Mouse (Mus musculus) midbrain, postnatal 0 days (tissue): ENCODE measurements around the gene Umad1. TPM values are rescaled to one million over a fixed set of nuclear protein-coding genes. Genes with fewer than 3 reads are reported as not detected.

Experiments
- ATAC-seq: fragments of 200-750 bp; cut with Nextera tagmentation; 2 replicates; pipeline ENCODE4 v1.8.0; 2017; ENCODE audit warnings: moderate number of reproducible peaks, mild to moderate bottlenecking, moderate TSS enrichment, moderate library complexity; ENCODE audit not compliant: low FRiP score
- DNase-seq: peaks from one replicate; pipeline ENCODE4 v3.0.0-alpha.2; 2015; ENCODE audit warnings: low spot score
- H3K27ac ChIP-seq: fragments of 300-500 bp; sonication (generic); 2 replicates; pipeline ENCODE4 v1.5.1; 2014; ENCODE audit warnings: low read depth, mild to moderate bottlenecking, low read length, mixed read lengths
- H3K27me3 ChIP-seq: fragments of 300-500 bp; sonication (generic); 2 replicates; pipeline ENCODE4 v1.6.1; 2014; ENCODE audit warnings: low read length, control low read depth, mixed read lengths; ENCODE audit not compliant: insufficient read depth
- H3K36me3 ChIP-seq: fragments of 300-500 bp; sonication (generic); 2 replicates; pipeline ENCODE4 v1.6.1; 2014; ENCODE audit warnings: low read length, control low read depth, mixed read lengths; ENCODE audit not compliant: insufficient read depth
- H3K4me1 ChIP-seq: fragments of 300-500 bp; sonication (generic); 2 replicates; pipeline ENCODE4 v1.6.1; 2014; ENCODE audit warnings: mild to moderate bottlenecking, control low read depth, antibody characterized with exemption, low read length, mixed read lengths; ENCODE audit not compliant: insufficient read depth
- H3K4me2 ChIP-seq: fragments of 300-500 bp; sonication (generic); 2 replicates; pipeline ENCODE4 v1.6.1; 2014; ENCODE audit warnings: low read depth, mild to moderate bottlenecking, low read length, mixed read lengths; ENCODE audit not compliant: poor library complexity, severe bottlenecking
- H3K4me3 ChIP-seq: fragments of 300-500 bp; sonication (generic); 2 replicates; pipeline ENCODE4 v1.5.1; 2014; ENCODE audit warnings: low read depth, mild to moderate bottlenecking, low read length, moderate library complexity
- H3K9ac ChIP-seq: fragments of 300-500 bp; sonication (generic); replicated peaks from 2 replicates; pipeline ENCODE4 v1.6.1; 2014; ENCODE audit warnings: mild to moderate bottlenecking, low read length, moderate library complexity, mixed read lengths; ENCODE audit not compliant: poor library complexity, severe bottlenecking
- H3K9me3 ChIP-seq: fragments of 300-500 bp; sonication (generic); 2 replicates; pipeline ENCODE4 v1.6.1; 2016; ENCODE audit warnings: low read length, control low read depth
- CTCF ChIP-seq: IDR thresholded peaks from 2 replicates; pipeline ENCODE4 v1.5.1; 2016; ENCODE audit warnings: antibody characterized with exemption, mild to moderate bottlenecking
- WGBS: fragments of 180-500 bp; shearing (Covaris S2); extraction: QIAGEN DNeasy Blood & Tissue Kit; methylation state at CpG from one replicate; pipeline ENCODE4 v1.1.7; 2014; 5-methylcytosine and 5-hydroxymethylcytosine counted together
- polyA plus RNA-seq: library from polyadenylated mRNA; unstranded; fragments of >200 nt; fragmentation: Nextera tagmentation; extraction: Ambion mirVana; gene quantifications from 2 replicates; pipeline ENCODE4 v1.2.1, GENCODE M21; 2015
- total RNA-seq: library from RNA; depleted of rRNA; stranded (reverse); fragments of >200 nt; gene quantifications from 2 replicates; pipeline ENCODE4 v1.2.3, GENCODE M21; 2014

The Umad1 gene
- total and polyA plus RNA-seq, 2 experiments from 2014 or later = 25.4 to 70.2 TPM

DNA sequence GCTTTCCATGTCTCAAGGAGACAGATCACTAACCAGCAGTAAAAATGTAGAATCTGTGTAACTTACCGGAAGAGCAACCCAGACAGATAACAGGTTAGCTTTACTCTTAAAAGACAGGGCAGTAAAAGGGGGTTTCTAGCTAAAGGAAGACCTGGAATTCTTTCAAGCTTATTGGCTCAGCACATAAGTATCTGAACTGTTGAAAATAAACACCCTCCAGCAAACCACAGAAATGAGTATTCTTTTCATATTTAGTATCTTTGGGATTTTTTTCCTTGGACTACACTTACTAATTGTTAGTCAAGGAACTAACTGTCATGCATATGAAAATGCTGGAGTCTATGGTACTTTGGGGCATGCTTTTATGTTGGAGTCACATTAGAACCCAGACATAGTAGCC, 89.3 kb downstream of the Umad1 start:
- peaks cover 6% of the 10 kb centered on the region; the same call in 1 of the 2 replicates for H3K4me1 ChIP-seq
- WGBS = 89% methylated on average over 1 of the region's 1 CpGs
- ATAC-seq (no peak), DNase-seq (no peak)
- no peaks in the 10 kb centered on the region for H3K9me3 ChIP-seq
- H3K27ac ChIP-seq = no peak overlapping the region
- H3K9ac ChIP-seq = no peak overlapping the region
- no peaks in the 10 kb centered on the region for H3K36me3 ChIP-seq
- H3K4me2 ChIP-seq = no peak overlapping the region
- TF ChIP-seq CTCF = no peak
- H3K27me3 ChIP-seq = no peaks in the 10 kb centered on the region
- no peak overlapping the region for H3K4me3 ChIP-seq

DNA sequence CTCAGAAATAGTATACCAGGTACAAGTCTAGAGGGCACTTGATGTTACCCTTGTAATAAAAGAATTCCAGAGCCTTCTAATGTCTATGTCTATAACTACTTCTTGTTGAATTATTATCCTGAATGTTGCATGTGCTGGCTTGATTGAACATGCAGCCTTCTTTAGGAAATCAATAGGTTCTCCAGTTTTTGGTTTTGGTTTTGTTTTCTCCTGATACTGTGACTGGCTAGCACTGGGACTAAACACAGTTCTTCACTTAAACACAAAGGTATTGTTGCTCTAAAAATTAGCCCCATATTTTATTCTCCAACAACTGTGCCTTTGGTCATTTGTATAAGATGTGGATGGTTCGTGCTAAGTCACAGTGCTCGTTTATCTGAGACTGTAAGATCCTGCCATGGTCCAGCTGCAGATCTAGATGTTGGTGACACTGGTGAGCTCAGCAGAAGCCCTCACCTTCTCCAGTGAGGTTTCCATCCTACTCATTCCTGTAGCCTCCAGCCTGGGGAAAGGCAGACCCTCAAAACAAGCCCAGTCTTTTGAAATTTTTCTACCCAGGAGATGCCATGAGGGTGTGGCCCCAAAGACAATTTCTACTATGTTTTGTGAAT, 90.1 kb downstream of the Umad1 start:
- TF ChIP-seq CTCF = no peak
- Histone ChIP-seq H3K4me3 (no peak overlapping the region), H3K9ac (no peak overlapping the region), H3K9me3 (no peaks in the 10 kb centered on the region), H3K27me3 (no peaks in the 10 kb centered on the region), H3K4me1 (peaks cover 14% of the 10 kb centered on the region; the same call in 1 of the 2 replicates), H3K4me2 (no peak overlapping the region), H3K27ac (no peak overlapping the region), H3K36me3 (no peaks in the 10 kb centered on the region)
- ATAC-seq (no peak), DNase-seq (no peak)
- WGBS = 82% methylated on average over 2 of the region's 2 CpGs

DNA sequence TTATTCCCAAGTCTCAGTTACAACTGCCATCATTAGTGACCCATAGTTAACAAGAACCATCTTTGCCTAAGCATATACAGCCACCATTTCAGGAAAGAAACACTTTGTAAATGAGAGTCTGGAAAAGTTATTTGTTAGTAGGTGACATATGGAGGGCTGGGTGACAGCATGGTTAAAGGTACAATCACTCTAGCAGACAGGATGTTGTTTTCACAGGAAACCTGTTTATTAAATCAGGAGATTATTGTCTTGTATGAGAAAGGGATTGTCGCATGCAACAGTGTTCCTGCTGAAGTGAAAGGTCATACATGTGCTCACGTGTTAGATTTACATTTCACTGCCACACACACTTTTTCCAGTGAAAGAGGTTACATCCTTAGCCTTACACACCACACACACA, 92.4 kb downstream of the Umad1 start:
- H3K9me3 ChIP-seq = no peaks in the 10 kb centered on the region
- DNase-seq = no peak
- H3K4me1 ChIP-seq = peaks cover 14% of the 10 kb centered on the region; the same call in 1 of the 2 replicates
- no peak for TF ChIP-seq CTCF
- WGBS = 79% methylated on average over 2 of the region's 2 CpGs
- H3K36me3 ChIP-seq = no peaks in the 10 kb centered on the region
- H3K27me3 ChIP-seq = no peaks in the 10 kb centered on the region
- H3K4me3 ChIP-seq = no peak overlapping the region
- no peak overlapping the region for H3K4me2 ChIP-seq
- H3K27ac ChIP-seq = no peak overlapping the region
- ATAC-seq = no peak
- no peak overlapping the region for H3K9ac ChIP-seq

DNA sequence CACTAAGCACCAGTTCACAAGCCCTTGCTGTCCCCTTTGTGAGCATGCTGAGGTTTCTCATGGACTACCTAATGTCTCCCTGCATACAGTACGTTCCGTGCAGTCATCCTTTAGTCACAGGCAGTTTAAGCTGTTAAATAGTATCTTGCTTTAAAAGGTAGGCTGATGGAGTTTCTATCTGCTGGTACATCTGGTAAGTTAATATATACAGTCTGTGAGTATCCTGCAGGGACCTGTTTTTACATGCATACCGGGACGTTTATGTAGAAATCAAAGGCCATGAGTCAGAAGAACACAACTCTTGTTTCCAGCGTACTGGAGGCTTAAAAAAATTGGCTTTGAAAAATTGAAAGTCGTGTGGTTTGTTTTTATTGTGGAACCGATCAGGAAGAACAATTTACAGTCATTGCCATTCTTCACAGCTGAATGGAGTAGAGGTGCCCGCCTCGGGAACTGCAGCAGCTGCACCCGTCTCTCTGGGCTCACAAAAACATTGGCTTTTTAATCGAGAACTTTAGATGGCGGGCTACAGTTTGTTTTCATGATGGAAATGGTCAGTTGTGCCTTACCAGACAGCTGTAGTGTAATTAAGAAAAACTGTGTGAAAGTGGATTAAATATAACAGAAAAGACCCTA, 93.6 kb downstream of the Umad1 start:
- DNase-seq (peak; percentile 25), ATAC-seq (0 out of 2 replicates have a peak, but pooled peaks have one; percentile 52)
- Histone ChIP-seq H3K36me3 (no peaks in the 10 kb centered on the region), H3K4me3 (peak overlapping the region; percentile 10; the same call in 1 of the 2 replicates), H3K27ac (no peak overlapping the region), H3K4me1 (peaks cover 14% of the 10 kb centered on the region; the same call in 1 of the 2 replicates), H3K9ac (no peak overlapping the region), H3K9me3 (no peaks in the 10 kb centered on the region), H3K27me3 (no peaks in the 10 kb centered on the region), H3K4me2 (peak overlapping the region; percentile 33)
- no peak for TF ChIP-seq CTCF
- WGBS = 9% methylated on average over 12 of the region's 12 CpGs

DNA sequence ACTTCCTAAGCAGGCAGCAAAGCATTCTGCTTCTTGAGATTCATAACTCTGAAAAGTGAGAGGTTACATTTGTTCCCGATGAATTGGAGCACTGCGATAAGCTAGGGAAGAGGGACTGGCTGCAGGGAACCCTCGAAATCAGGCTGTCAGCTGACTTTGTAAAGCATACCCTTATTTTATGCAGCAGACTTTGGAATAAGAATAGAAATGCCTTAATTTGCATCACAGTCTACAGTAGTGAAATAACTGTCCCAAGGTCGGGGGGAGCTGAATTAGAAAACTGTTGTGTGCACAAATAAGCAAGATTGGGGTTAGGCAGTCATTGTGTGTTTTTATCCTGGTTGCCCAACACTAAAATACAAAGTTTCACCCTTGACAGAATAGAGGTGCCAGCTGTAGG, 94.4 kb downstream of the Umad1 start:
- no peak overlapping the region for H3K4me3 ChIP-seq

DNA sequence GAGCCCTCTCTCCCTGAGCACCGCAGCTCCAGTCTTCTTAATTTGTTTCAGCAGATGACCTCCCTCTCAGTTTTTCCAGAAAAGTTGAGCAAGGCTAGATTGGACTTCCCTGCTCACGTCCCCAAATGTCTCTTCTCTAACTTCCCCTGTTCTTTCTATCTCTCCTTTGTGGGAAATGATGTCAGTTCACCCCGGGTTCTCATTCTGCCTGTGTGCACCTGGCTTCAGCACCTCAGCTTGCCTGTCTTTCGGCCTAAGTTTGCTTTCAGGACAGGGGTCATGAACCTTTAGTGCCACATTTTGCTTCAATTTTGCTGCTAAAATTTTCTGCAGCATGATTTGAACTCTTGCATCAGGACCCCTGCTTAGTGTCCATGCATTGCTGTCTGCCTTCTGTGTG, 95.8 kb downstream of the Umad1 start:
- peaks cover 14% of the 10 kb centered on the region; the same call in 1 of the 2 replicates for H3K4me1 ChIP-seq
- no peak overlapping the region for H3K9ac ChIP-seq
- no peaks in the 10 kb centered on the region for H3K36me3 ChIP-seq
- H3K4me3 ChIP-seq = no peak overlapping the region
- no peak overlapping the region for H3K4me2 ChIP-seq
- WGBS = 91% methylated on average over 4 of the region's 4 CpGs
- DNase-seq (no peak), ATAC-seq (no peak)
- TF ChIP-seq CTCF = no peak
- H3K9me3 ChIP-seq = no peaks in the 10 kb centered on the region
- no peak overlapping the region for H3K27ac ChIP-seq
- H3K27me3 ChIP-seq = no peaks in the 10 kb centered on the region

More for the DNA sequence above, 94.4 kb downstream of the Umad1 start:
- DNase-seq = no peak
- no peaks in the 10 kb centered on the region for H3K9me3 ChIP-seq
- TF ChIP-seq CTCF = no peak
- no peak overlapping the region for H3K4me2 ChIP-seq
- no peak overlapping the region for H3K27ac ChIP-seq
- H3K27me3 ChIP-seq = no peaks in the 10 kb centered on the region
- ATAC-seq = no peak
- H3K9ac ChIP-seq = peak overlapping the region; percentile 39
- 22% methylated on average over 4 of the region's 4 CpGs for WGBS
- H3K36me3 ChIP-seq = no peaks in the 10 kb centered on the region
- peaks cover 14% of the 10 kb centered on the region; the same call in 1 of the 2 replicates for H3K4me1 ChIP-seq
